Mouse (Mus musculus) spleen, embryonic (tissue): ENCODE data around the gene Cacna1a.

Experiments
- CTCF ChIA-PET: fragments of 350-600 bp; sonication (Branson Sonifier 250); formaldehyde crosslinking; loops from one replicate; lab custom pipeline; 2022; lab: Charles Lee

Cacna1a gene

GRCm38 (mm10) chr8:84388275-84388674 is at the start of gene Cacna1a:
Cacna1a (plus strand) TSS chr8:84388440.
- CTCF ChIA-PET = no interaction called here

DNA sequence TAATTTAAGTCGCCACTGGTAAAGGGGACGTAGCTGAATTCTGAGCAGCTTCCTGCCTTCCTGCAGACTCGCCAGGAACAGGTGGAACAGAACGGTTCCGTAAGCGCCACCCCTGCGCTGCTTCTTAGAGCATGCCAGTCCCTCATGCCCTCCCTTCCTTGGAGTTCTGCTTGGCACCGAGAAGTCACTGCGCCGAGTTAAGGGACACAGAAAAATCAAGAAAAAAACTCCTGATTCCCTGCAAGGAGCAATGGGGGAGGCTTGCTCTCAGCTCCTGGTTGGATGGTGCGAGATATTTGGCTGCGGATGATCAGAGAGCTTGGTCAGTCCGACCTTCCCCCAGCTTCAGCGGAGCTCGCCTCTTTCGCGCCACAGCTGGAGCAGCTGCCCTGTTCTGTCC is 49.7 kb upstream of the Cacna1a start:
- CTCF ChIA-PET = no interaction called here

DNA sequence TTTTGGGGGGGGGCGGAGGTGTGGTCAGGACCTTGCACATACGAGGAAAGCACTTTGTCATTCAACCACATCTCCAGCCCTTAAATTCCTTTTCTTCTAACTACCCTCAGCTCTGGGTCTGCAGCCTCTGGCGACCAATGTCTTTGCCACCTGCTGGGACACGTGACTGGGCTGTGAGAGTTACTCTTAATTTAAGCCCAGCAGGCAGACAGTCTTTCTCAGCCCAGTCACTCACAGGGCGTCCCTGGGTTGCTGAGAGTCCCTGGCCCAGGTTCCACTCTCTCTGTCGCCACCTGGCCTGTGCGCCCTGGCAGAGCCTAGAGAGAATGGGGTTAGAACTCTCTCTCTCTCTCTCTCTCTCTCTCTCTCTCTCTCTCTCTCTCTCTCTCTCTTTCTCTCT is 48.9 kb upstream of the Cacna1a start:
- CTCF ChIA-PET = no interaction called here

- CTCF ChIA-PET = no interaction called here
These were observed 48.4 kb upstream of the Cacna1a start for GRCm38 (mm10) chr8:84339867-84340266.

DNA sequence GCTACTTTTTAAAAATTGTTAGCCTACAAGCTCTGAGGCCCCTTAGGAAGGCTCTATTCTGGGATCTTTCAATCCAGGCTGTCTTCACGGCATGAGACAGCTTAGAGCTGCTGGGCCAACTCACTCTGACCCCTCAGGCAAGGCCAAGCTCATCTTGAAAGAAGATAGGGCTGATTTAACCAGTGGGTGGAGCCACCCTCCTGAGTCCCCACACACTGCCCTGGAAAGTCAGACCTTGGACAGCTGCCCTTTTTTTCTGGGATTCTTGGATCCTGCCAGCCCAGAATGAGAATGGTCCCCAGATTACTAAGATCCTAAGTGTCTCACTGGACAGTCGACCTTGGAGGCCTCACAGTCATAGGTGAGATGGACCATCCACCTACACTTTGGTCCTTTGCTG is 47.6 kb upstream of the Cacna1a start:
- CTCF ChIA-PET = no interaction called here

- CTCF ChIA-PET = no interaction called here
These were observed 42.7 kb upstream of the Cacna1a start for GRCm38 (mm10) chr8:84345493-84345892.

GRCm38 (mm10) chr8:84346421-84346820 is 41.8 kb upstream of the Cacna1a start:
- CTCF ChIA-PET = no interaction called here

GRCm38 (mm10) chr8:84349526-84349925 is 38.7 kb upstream of the Cacna1a start:
- CTCF ChIA-PET = no interaction called here

GRCm38 (mm10) chr8:84350960-84351359 is 37.3 kb upstream of the Cacna1a start:
- CTCF ChIA-PET = interaction anchor here (1.0 kb wide), 1 partner anchor 9 kb away, joined by 4 read pairs; no protein-coding TSS in a partner anchor

DNA sequence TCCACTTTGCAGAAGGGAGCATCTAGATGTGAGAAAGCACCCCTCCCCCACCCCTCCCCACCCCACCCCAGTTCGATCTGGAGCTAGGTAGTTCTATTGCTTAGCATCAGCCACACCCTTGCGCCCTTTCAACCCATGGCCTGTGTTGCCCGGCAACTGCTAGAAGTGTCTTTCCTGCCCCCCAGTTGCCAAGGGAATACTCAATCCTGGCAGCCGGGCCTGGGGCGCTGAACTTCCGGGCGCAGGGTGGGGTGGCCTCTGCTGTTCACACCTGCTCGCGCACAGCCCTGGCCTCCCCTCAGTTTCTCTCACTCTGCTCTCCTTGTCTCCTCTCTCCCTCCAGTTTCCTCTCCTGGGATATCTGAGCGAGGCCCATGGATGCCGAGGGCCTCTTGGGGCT is 31.8 kb upstream of the Cacna1a start:
- CTCF ChIA-PET = no interaction called here

- CTCF ChIA-PET = no interaction called here
These were observed 30.4 kb upstream of the Cacna1a start for GRCm38 (mm10) chr8:84357631-84358371.

DNA sequence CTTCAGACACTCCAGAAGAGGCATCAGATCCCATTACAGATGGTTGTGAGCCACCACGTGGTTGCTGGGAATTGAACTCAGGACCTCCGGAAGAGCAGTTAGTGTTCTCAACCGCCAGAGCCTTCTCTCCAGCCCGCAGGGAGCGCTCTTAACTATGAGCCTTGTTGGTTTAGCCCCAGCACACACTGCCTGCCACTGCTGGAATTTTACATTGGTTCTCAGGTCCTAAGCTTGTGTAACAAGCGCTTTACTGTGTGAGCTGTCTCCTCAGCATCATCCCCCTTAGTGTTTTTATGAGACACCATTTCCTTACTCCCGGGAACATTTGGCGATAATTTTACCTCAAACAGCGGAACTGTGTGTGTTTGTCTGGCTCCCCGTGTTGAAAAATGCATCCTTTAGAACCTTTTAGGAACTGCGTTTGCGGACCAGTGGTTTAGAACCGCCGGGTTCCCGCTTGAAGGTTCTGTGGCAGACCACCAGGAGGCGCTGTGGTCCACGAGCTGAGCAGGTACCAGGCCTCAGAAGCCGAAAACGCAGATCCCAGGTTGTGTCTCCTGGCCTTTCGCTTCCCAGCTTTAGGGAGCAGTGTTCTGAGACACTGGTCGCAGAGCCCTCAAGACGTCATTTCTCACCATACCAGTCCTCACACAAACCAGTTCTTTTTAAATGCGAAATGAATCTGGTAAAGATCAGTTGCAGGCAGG is 24.7 kb upstream of the Cacna1a start:
- CTCF ChIA-PET = interaction anchor here (0.5 kb wide), 1 partner anchor 404 kb away, joined by 7 read pairs; no protein-coding TSS in a partner anchor

DNA sequence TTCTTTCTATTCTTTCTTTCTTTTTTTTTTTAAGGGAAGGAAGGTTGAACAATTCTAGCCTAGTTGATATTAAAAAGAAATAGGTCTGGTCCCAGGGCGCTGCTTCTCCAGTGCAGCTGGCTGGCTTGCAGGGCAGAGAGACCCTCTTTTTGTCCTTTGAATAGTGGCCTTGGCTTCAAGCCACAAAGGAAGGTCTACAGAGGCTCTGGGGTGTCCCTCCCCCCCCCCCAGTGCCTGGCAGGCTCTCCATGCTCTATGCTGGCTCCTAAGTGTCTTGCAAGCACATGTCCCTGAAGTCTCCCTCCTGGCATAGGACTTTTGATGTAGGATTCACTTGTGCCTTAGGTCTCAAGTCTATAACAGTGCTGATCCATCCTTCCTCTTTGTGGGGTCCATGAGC is 23.0 kb upstream of the Cacna1a start:
- CTCF ChIA-PET = no interaction called here

GRCm38 (mm10) chr8:84370972-84371371 is 17.3 kb upstream of the Cacna1a start:
- CTCF ChIA-PET = no interaction called here

DNA sequence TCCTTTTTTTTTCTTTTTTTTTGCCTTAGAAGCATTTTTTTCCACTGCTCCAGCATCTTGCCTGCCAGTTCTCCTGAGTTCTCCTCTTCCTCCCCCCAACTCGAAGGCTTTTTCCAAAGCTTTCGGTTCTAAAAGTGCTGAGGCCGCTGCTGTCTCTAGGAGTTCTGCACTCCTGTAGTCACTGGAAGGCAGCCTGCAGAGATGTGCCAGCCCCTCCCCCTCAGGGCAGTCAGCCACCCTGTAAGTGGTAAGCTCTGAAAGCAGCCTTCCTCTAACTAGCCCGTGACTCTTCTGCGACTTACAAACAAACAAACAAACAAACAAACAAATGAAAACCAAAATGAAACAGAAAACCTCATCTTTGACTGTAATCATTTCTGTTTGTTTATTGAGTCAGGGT is 13.2 kb upstream of the Cacna1a start:
- CTCF ChIA-PET = no interaction called here

GRCm38 (mm10) chr8:84375803-84376202 is 12.4 kb upstream of the Cacna1a start:
- CTCF ChIA-PET = no interaction called here

DNA sequence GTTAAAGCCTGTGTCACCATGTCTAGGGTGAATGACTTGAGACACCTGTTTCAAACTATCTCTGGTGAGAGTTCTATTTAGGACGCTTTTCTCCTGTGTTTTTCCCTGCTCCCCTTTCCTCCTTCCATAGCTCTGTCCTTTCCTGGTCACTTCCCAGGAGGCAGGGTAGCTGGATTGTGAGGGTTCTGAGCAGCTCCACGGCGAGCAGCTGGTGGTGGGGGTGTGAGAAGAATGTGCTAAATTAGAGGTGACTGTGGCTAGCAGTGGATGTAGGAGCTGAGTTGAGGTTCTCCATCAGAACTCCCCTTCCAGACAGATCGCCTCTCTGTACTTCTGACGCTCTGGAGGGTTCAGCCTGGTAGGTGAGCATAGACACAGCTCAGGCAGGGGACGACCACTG is 11.7 kb upstream of the Cacna1a start:
- CTCF ChIA-PET = no interaction called here

GRCm38 (mm10) chr8:84381676-84382075 is 6.6 kb upstream of the Cacna1a start:
- CTCF ChIA-PET = no interaction called here

DNA sequence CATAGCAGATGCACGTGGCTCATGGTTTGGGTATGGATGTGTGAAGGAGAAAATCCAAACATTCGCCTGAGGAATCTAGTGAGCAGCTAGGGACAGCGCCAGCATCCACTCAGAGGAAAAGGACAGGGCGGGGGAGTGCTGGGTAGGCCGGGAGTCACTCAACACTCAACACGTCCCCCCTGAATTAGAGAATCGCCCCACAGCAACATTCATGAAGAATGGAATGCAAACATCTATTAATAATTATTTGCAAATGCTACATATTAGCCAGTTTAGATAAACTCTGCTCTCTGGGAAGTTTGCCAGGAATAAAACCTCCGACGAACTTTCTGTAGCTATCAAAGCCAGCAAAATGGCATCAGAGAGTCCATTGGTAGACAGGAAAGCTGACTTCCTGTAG is 533 bp downstream of the Cacna1a start:
- CTCF ChIA-PET = no interaction called here

DNA sequence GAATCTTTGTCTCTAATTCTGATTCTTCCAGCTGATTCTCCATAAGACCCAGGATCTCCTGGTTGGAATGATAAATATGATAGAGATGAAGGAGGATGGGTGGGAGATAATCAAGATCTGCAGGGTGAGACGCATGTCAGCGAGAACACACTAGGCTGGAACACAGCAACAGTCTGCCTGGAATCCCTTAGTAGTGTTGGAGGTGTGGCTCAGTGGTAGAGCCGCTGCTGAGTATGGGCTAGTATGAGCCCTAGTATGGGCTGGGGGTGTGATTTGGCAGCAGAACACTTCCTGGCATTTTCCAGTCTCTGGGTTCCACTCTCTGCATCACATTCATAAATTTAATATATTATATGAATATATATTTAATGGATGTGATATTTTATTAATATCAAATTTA is 933 bp downstream of the Cacna1a start:
- CTCF ChIA-PET = no interaction called here

DNA sequence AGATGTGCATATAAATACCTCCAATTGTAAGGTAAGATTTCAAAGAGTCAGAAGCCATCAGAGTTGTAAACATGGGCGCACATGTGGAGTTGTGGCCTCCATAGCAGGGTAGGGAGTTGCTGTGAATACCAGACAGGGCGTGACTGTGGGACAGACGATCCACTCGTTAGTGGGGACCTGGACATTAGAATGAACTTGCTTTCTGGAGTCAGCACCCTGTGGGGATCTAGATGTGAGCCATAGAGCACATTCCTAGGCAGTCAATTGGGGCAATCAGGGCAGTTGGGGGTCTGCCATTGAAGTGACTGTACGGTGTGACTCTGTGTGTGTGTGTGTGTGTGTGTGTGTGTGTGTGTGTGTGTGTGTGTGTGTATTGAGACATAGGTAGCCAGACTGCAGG is 3.4 kb downstream of the Cacna1a start:
- CTCF ChIA-PET = no interaction called here

- CTCF ChIA-PET = no interaction called here
These were observed 7.7 kb downstream of the Cacna1a start for GRCm38 (mm10) chr8:84395751-84396457.
